Mouse (Mus musculus) urinary bladder, adult 2 months (tissue): Measurements from ENCODE around the gene Runx2. TPM values are rescaled to one million over a fixed set of nuclear protein-coding genes. Genes with fewer than 3 reads are reported as not detected.

Experiments
- DNase-seq: peaks from one replicate; pipeline ENCODE4 v3.0.0; 2022; ENCODE audit warnings: low spot score
- polyA plus RNA-seq: library from polyadenylated mRNA; depleted of rRNA; stranded (reverse); fragments of >200 nt; gene quantifications from 2 replicates; pipeline ENCODE4 v1.2.3, GENCODE M21; 2012

Gene Runx2
- polyA plus RNA-seq, 1 experiment: 2.4 TPM

GRCm38 (mm10) chr17:44713404-44713803 is 101.2 kb downstream of the Runx2 start:
- no peak for DNase-seq

GRCm38 (mm10) chr17:44709516-44710252 is 104.9 kb downstream of the Runx2 start:
- DNase-seq: no peak

- DNase-seq: no peak
These were observed 106.6 kb downstream of the Runx2 start for GRCm38 (mm10) chr17:44707956-44708355.

- DNase-seq: no peak
These were observed 108.1 kb downstream of the Runx2 start for GRCm38 (mm10) chr17:44706531-44706930.

- no peak for DNase-seq
These were observed 111.9 kb downstream of the Runx2 start for GRCm38 (mm10) chr17:44702506-44703298.

- DNase-seq: no peak
These were observed 113.1 kb downstream of the Runx2 start for GRCm38 (mm10) chr17:44701531-44701930.

- DNase-seq: no peak
These were observed 114.3 kb downstream of the Runx2 start for GRCm38 (mm10) chr17:44700326-44700725.

- no peak for DNase-seq
These were observed 117.5 kb downstream of the Runx2 start for GRCm38 (mm10) chr17:44697053-44697452.

- DNase-seq: no peak
These were observed 121.0 kb downstream of the Runx2 start for GRCm38 (mm10) chr17:44693552-44693951.

- no peak for DNase-seq
These were observed 123.1 kb downstream of the Runx2 start for GRCm38 (mm10) chr17:44691517-44691916.

GRCm38 (mm10) chr17:44690410-44691035 is 124.1 kb downstream of the Runx2 start:
- DNase-seq: no peak

GRCm38 (mm10) chr17:44688306-44688705 is 126.3 kb downstream of the Runx2 start:
- DNase-seq: no peak

- DNase-seq: no peak
These were observed 129.1 kb downstream of the Runx2 start for GRCm38 (mm10) chr17:44685514-44685913.

- no peak for DNase-seq
These were observed 131.6 kb downstream of the Runx2 start for GRCm38 (mm10) chr17:44683026-44683425.

GRCm38 (mm10) chr17:44677782-44678181 is 136.8 kb downstream of the Runx2 start:
- DNase-seq: no peak

- no peak for DNase-seq
These were observed 141.8 kb downstream of the Runx2 start for GRCm38 (mm10) chr17:44672806-44673205.

GRCm38 (mm10) chr17:44671946-44672692 is 142.5 kb downstream of the Runx2 start:
- no peak for DNase-seq

- DNase-seq: no peak
These were observed 144.6 kb downstream of the Runx2 start for GRCm38 (mm10) chr17:44669985-44670384.

- no peak for DNase-seq
These were observed 147.3 kb downstream of the Runx2 start for GRCm38 (mm10) chr17:44667346-44667745.

- DNase-seq: no peak
These were observed 150.7 kb downstream of the Runx2 start for GRCm38 (mm10) chr17:44663872-44664271.

GRCm38 (mm10) chr17:44663208-44663607 is 151.4 kb downstream of the Runx2 start:
- no peak for DNase-seq
